ENCODE assay signal across 10 mouse cellular contexts in the genomic region with DNA sequence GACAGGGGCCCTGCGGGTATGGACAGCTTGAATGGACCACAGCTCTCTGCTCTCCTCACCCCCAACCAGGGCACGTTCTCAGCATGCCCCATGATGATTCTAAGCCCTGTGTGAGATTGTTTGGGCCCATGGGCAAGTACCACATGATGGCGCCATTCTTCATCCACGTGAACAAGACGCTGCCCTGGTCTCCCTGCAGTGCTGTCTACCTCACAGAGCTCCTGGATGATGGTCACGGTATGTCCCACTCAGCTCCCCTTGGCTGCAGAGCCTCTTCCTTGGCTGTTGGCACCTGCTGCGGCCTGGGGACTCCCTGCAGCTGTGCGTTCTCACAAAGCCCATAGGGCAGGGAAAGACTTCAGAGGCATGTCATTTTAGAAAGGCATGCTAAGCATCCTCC. TPM values are rescaled to one million over a fixed set of nuclear protein-coding genes. Genes with fewer than 3 reads are reported as not detected.
DNase-seq lines count a peak whose midpoint lies in the region; ATAC-seq and TF ChIP-seq lines count a peak whose summit lies in the region.
"Had no signal": no experiment of that assay in that cellular context is flagged by ENCODE, and none has a peak within 500 bp of the region (broad histone marks: within the 10 kb centered on the region; RNA-seq: fewer than 3 reads in every experiment).

No protein-coding gene starts in this region.

- H3K4me1 ChIP-seq in E14TG2a.4 (replicated peaks; ENCODE audit: low read depth, low read length) = peaks cover 6% of the 10 kb centered on the region
- H3K4me1 ChIP-seq: midbrain, embryonic 10.5 days had no signal

- DNase-seq in CD4-positive, CD25-positive, alpha-beta regulatory T cell, adult 2 months (ENCODE audit: low read depth, low spot score) = peak; percentile 46
- peak; percentile 48 for DNase-seq in kidney, adult 9 months
- DNase-seq in kidney, adult 18-20 months = no peak
- DNase-seq in kidney, postnatal 10 days = peak; percentile 34

- no peaks in the 10 kb centered on the region for H3K27me3 ChIP-seq in E14TG2a.4 (ENCODE audit: insufficient read depth, low read length)

- ATAC-seq in CD4-positive, CD25-positive, alpha-beta regulatory T cell, adult 4 months = no peak
- no peak for ATAC-seq in cerebellum, adult (ENCODE audit: insufficient number of reproducible peaks, low FRiP score, low TSS enrichment)
- ATAC-seq in megakaryocyte-erythroid progenitor cell, adult 5-6 weeks (replicated peaks; ENCODE audit: low FRiP score, low TSS enrichment, poor library complexity, severe bottlenecking) = no peak

- peak; percentile 36 for TF ChIP-seq CTCF in E14TG2a.4 (conservative IDR thresholded peaks at IDR 0.05; ENCODE audit: low read length)

- no peak overlapping the region for H3K4me3 ChIP-seq in E14TG2a.4 (replicated peaks; ENCODE audit: low read length)
- H3K4me3 ChIP-seq: heart, embryonic 13.5 days; midbrain, embryonic 10.5 days had no signal

- H3K9me3 ChIP-seq in E14TG2a.4 (ENCODE audit: low read length) = peaks cover 22% of the 10 kb centered on the region
- H3K9me3 ChIP-seq: heart, embryonic 13.5 days; midbrain, embryonic 10.5 days had no signal

- no peaks in the 10 kb centered on the region for H3K36me3 ChIP-seq in E14TG2a.4 (ENCODE audit: insufficient read depth, low read length)
- H3K36me3 ChIP-seq: heart, embryonic 13.5 days; midbrain, embryonic 10.5 days had no signal

RNA-seq across cellular contexts. Expression of a gene that starts 10.9 kb away (rescaled TPM):
- under 1 TPM; 0.23 to 0.27 TPM for polyA plus RNA-seq in CD4-positive, CD25-positive, alpha-beta regulatory T cell, adult 4 months (2017; shearing (Covaris generic))
- not detected in 2 replicates for total RNA-seq in megakaryocyte-erythroid progenitor cell, adult 5-6 weeks (2014; fragmentation: Nextera tagmentation)
- not detected in 2 replicates for total RNA-seq in megakaryocyte-erythroid progenitor cell, adult 5-6 weeks (2017)

RNA-seq across cellular contexts. Expression of a gene that starts 31.0 kb away (rescaled TPM):
- polyA plus RNA-seq in CD4-positive, CD25-positive, alpha-beta regulatory T cell, adult 4 months (2017; shearing (Covaris generic)) = not detected
- total RNA-seq in megakaryocyte-erythroid progenitor cell, adult 5-6 weeks (2014; fragmentation: Nextera tagmentation) = 0.20 TPM in 1 of 2 replicates, not detected in the other
- total RNA-seq in megakaryocyte-erythroid progenitor cell, adult 5-6 weeks (2017) = not detected in 2 replicates
